Mouse (Mus musculus): Measurements from ENCODE around the gene Trp53rkb. TPM values are rescaled to one million over a fixed set of nuclear protein-coding genes. Genes with fewer than 3 reads are reported as not detected.
A peak's percentile ranks its signal among the peaks of the same experiment; 100 is the strongest.

Trp53rkb gene
- total and polyA plus RNA-seq, 2 experiments: 1.8 to 3.0 TPM

- WGBS: 87% methylated on average over 7 of the region's 7 CpGs
- Histone ChIP-seq H3K79me2 (ENCODE audit: control insufficient read depth, insufficient read depth, low read length) (no peaks in the 10 kb centered on the region), H3K36me3 (ENCODE audit: control insufficient read depth, insufficient read depth, low read length) (no peaks in the 10 kb centered on the region), H3K4me3 (ENCODE audit: insufficient read depth, low read depth, low read length) (no peak overlapping the region), H3K27ac (replicated peaks; ENCODE audit: insufficient read depth, low read depth, low read length) (no peak overlapping the region), H3K4me1 (ENCODE audit: control insufficient read depth, insufficient read depth, low read length) (no peaks in the 10 kb centered on the region), H3K9ac (ENCODE audit: low read depth, low read length) (no peak overlapping the region), H3K27me3 (ENCODE audit: control insufficient read depth, insufficient read depth, low read length) (no peaks in the 10 kb centered on the region)
- TF ChIP-seq POLR2A (IDR thresholded peaks at IDR 0.05; ENCODE audit: extremely low read depth, insufficient read depth, low read length) (no peak), CTCF (IDR thresholded peaks at IDR 0.05; ENCODE audit: low read depth, low read length) (no peak)
- no peak for DNase-seq (ENCODE audit: extremely low read depth, low read depth, low spot score)
Measured at GRCm38 (mm10) chr2:166800473-166800857, 8.1 kb downstream of the Trp53rkb start.

- Histone ChIP-seq H3K27me3 (ENCODE audit: control insufficient read depth, insufficient read depth, low read length) (no peaks in the 10 kb centered on the region), H3K4me3 (ENCODE audit: insufficient read depth, low read depth, low read length) (no peak overlapping the region), H3K36me3 (ENCODE audit: control insufficient read depth, insufficient read depth, low read length) (no peaks in the 10 kb centered on the region), H3K27ac (replicated peaks; ENCODE audit: insufficient read depth, low read depth, low read length) (no peak overlapping the region), H3K4me1 (ENCODE audit: control insufficient read depth, insufficient read depth, low read length) (0 out of 2 replicates have a peak, but pooled peaks cover 2% of the 10 kb centered on the region), H3K79me2 (ENCODE audit: control insufficient read depth, insufficient read depth, low read length) (no peaks in the 10 kb centered on the region), H3K9ac (ENCODE audit: low read depth, low read length) (no peak overlapping the region)
- TF ChIP-seq POLR2A (IDR thresholded peaks at IDR 0.05; ENCODE audit: extremely low read depth, insufficient read depth, low read length) (no peak), CTCF (IDR thresholded peaks at IDR 0.05; ENCODE audit: low read depth, low read length) (no peak)
- WGBS: 75% methylated on average over 2 of the region's 2 CpGs
- no peak for DNase-seq (ENCODE audit: extremely low read depth, low read depth, low spot score)
Measured at GRCm38 (mm10) chr2:166801436-166801835, 9.1 kb downstream of the Trp53rkb start.

GRCm38 (mm10) chr2:166803298-166803697, 11.0 kb downstream of the Trp53rkb start:
- no peak for TF ChIP-seq POLR2A (IDR thresholded peaks at IDR 0.05; ENCODE audit: extremely low read depth, insufficient read depth, low read length)
- H3K36me3 ChIP-seq (ENCODE audit: control insufficient read depth, insufficient read depth, low read length): no peaks in the 10 kb centered on the region
- no peak overlapping the region for H3K27ac ChIP-seq (replicated peaks; ENCODE audit: insufficient read depth, low read depth, low read length)
- no peaks in the 10 kb centered on the region for H3K27me3 ChIP-seq (ENCODE audit: control insufficient read depth, insufficient read depth, low read length)
- 96% methylated on average over 3 of the region's 3 CpGs for WGBS
- H3K79me2 ChIP-seq (ENCODE audit: control insufficient read depth, insufficient read depth, low read length): peaks cover 7% of the 10 kb centered on the region; the same call in 1 of the 2 replicates
- no peak for DNase-seq (ENCODE audit: extremely low read depth, low read depth, low spot score)
- peaks cover 9% of the 10 kb centered on the region for H3K4me1 ChIP-seq (ENCODE audit: control insufficient read depth, insufficient read depth, low read length)
- no peak overlapping the region for H3K4me3 ChIP-seq (ENCODE audit: insufficient read depth, low read depth, low read length)
- no peak overlapping the region for H3K9ac ChIP-seq (ENCODE audit: low read depth, low read length)

GRCm38 (mm10) chr2:166805250-166806172, 13.2 kb downstream of the Trp53rkb start, which contains the start of gene Arfgef2:
Gene Arfgef2, plus strand, starts transcription at chr2:166805588.
- peak within 1 kb of the TSS; percentile 91 for H3K4me3 ChIP-seq (ENCODE audit: insufficient read depth, low read depth, low read length)
- WGBS: 0% methylated on average over 74 of the region's 76 CpGs
- no peaks in the 10 kb centered on the region for H3K36me3 ChIP-seq (ENCODE audit: control insufficient read depth, insufficient read depth, low read length)
- DNase-seq (ENCODE audit: extremely low read depth, low read depth, low spot score): peak; percentile 73
- H3K79me2 ChIP-seq (ENCODE audit: control insufficient read depth, insufficient read depth, low read length): peaks cover 12% of the 10 kb centered on the region; the same call in 1 of the 2 replicates
- no peaks in the 10 kb centered on the region for H3K27me3 ChIP-seq (ENCODE audit: control insufficient read depth, insufficient read depth, low read length)
- H3K27ac ChIP-seq (replicated peaks; ENCODE audit: insufficient read depth, low read depth, low read length): peak within 1 kb of the TSS; percentile 77
- TF ChIP-seq CTCF (IDR thresholded peaks at IDR 0.05; ENCODE audit: low read depth, low read length) (no peak), POLR2A (IDR thresholded peaks at IDR 0.05; ENCODE audit: extremely low read depth, insufficient read depth, low read length) (peak; percentile 76)
- H3K9ac ChIP-seq (ENCODE audit: low read depth, low read length): peak within 1 kb of the TSS; percentile 95
- H3K4me1 ChIP-seq (ENCODE audit: control insufficient read depth, insufficient read depth, low read length): peaks cover 9% of the 10 kb centered on the region

- Histone ChIP-seq H3K36me3 (ENCODE audit: control insufficient read depth, insufficient read depth, low read length) (no peaks in the 10 kb centered on the region), H3K4me3 (ENCODE audit: insufficient read depth, low read depth, low read length) (peak overlapping the region; percentile 91), H3K27ac (replicated peaks; ENCODE audit: insufficient read depth, low read depth, low read length) (peak overlapping the region; percentile 77), H3K4me1 (ENCODE audit: control insufficient read depth, insufficient read depth, low read length) (peaks cover 9% of the 10 kb centered on the region), H3K9ac (ENCODE audit: low read depth, low read length) (peak overlapping the region; percentile 95), H3K79me2 (ENCODE audit: control insufficient read depth, insufficient read depth, low read length) (peaks cover 17% of the 10 kb centered on the region; the same call in 1 of the 2 replicates), H3K27me3 (ENCODE audit: control insufficient read depth, insufficient read depth, low read length) (no peaks in the 10 kb centered on the region)
- no peak for TF ChIP-seq POLR2A (IDR thresholded peaks at IDR 0.05; ENCODE audit: extremely low read depth, insufficient read depth, low read length)
- 3% methylated on average over 14 of the region's 14 CpGs for WGBS
- peak; percentile 51 for DNase-seq (ENCODE audit: extremely low read depth, low read depth, low spot score)
Measured at GRCm38 (mm10) chr2:166806173-166806705, 13.9 kb downstream of the Trp53rkb start.
